Mouse (Mus musculus) lung, embryonic 16.5 days (tissue): ENCODE data around the gene Pilrb1. TPM values are rescaled to one million over a fixed set of nuclear protein-coding genes. Genes with fewer than 3 reads are reported as not detected.

Source experiments
- ATAC-seq: fragments of 200-750 bp; cut with Nextera tagmentation; 2 replicates; pipeline ENCODE4 v1.8.0; 2017; ENCODE audit warnings: low read depth, mild to moderate bottlenecking, moderate library complexity
- H3K27ac ChIP-seq: fragments of 300-500 bp; sonication (generic); 2 replicates; pipeline ENCODE4 v1.5.1; 2014; ENCODE audit warnings: mild to moderate bottlenecking, control low read depth, low read length
- H3K27me3 ChIP-seq: fragments of 300-500 bp; sonication (generic); 2 replicates; pipeline ENCODE4 v1.6.1; 2014; ENCODE audit warnings: low read depth, low read length, mixed read lengths; ENCODE audit not compliant: control insufficient read depth, insufficient read depth
- H3K36me3 ChIP-seq: fragments of 300-500 bp; sonication (generic); 2 replicates; pipeline ENCODE4 v1.6.1; 2014; ENCODE audit warnings: low read length; ENCODE audit not compliant: control insufficient read depth, insufficient read depth
- H3K4me1 ChIP-seq: fragments of 300-500 bp; sonication (generic); replicated peaks from 2 replicates; pipeline ENCODE4 v1.6.1; 2014; ENCODE audit warnings: low read length, mixed read lengths; ENCODE audit not compliant: control insufficient read depth, insufficient read depth
- H3K4me2 ChIP-seq: fragments of 300-500 bp; sonication (generic); 2 replicates; pipeline ENCODE4 v1.6.1; 2014; ENCODE audit warnings: low read depth, low read length, control low read depth
- H3K4me3 ChIP-seq: fragments of 300-500 bp; sonication (generic); 2 replicates; pipeline ENCODE4 v1.5.1; 2014; ENCODE audit warnings: mild to moderate bottlenecking, low read length, control low read depth
- H3K9ac ChIP-seq: fragments of 300-500 bp; sonication (generic); 2 replicates; pipeline ENCODE4 v1.6.1; 2014; ENCODE audit warnings: low read length, control low read depth
- H3K9me3 ChIP-seq: fragments of 300-500 bp; sonication (generic); 2 replicates; pipeline ENCODE4 v1.6.1; 2016; ENCODE audit warnings: low read length; ENCODE audit not compliant: control insufficient read depth
- WGBS: fragments of 180-500 bp; shearing (Covaris S2); extraction: QIAGEN DNeasy Blood & Tissue Kit; methylation state at CpG from one replicate; pipeline ENCODE4 v1.1.7; 2014; 5-methylcytosine and 5-hydroxymethylcytosine counted together
- polyA plus RNA-seq: library from polyadenylated mRNA; unstranded; fragments of >200 nt; fragmentation: Nextera tagmentation; extraction: Ambion mirVana; gene quantifications from 2 replicates; pipeline ENCODE4 v1.2.1, GENCODE M21; 2015

Pilrb1 gene
- polyA plus RNA-seq, 1 experiment from 2014 or later: 1.1 TPM

DNA sequence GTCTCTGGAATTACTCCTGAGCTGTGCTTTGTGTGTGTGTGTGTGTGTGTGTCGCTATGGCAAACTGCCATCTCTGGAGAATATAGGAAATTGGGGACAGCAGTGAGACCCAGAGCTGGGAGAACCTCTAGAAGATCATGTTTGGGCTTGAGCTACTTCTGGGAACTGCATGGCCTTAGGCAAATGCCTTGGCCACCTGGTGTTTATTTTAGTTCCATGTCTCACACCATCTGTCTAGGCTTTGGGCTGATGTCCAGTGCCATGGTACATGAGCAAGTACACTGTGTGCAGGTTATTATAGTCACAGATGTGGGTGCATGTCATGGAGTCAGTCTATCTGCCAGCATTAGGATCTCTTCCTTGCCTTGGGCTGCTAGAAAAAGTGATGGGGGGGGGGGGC lies 35.3 kb downstream of the Pilrb1 start:
- no peak overlapping the region for H3K9ac ChIP-seq
- H3K4me3 ChIP-seq: no peak overlapping the region
- H3K4me1 ChIP-seq: no peaks in the 10 kb centered on the region
- WGBS: 91% methylated on average over 1 of the region's 1 CpGs
- no peak overlapping the region for H3K27ac ChIP-seq
- H3K9me3 ChIP-seq: no peaks in the 10 kb centered on the region
- H3K27me3 ChIP-seq: no peaks in the 10 kb centered on the region
- ATAC-seq: no peak
- H3K4me2 ChIP-seq: no peak overlapping the region
- no peaks in the 10 kb centered on the region for H3K36me3 ChIP-seq

- H3K36me3 ChIP-seq: no peaks in the 10 kb centered on the region
- no peak overlapping the region for H3K4me3 ChIP-seq
- no peak overlapping the region for H3K9ac ChIP-seq
- H3K4me1 ChIP-seq: no peaks in the 10 kb centered on the region
- no peak for ATAC-seq
- no peaks in the 10 kb centered on the region for H3K27me3 ChIP-seq
- 65% methylated on average over 4 of the region's 4 CpGs for WGBS
- no peak overlapping the region for H3K27ac ChIP-seq
- H3K9me3 ChIP-seq: no peaks in the 10 kb centered on the region
- no peak overlapping the region for H3K4me2 ChIP-seq
These were observed 35.8 kb downstream of the Pilrb1 start for GRCm38 (mm10) chr5:137822126-137822525.

- Histone ChIP-seq H3K27me3 (no peaks in the 10 kb centered on the region), H3K9ac (no peak overlapping the region), H3K4me3 (no peak overlapping the region), H3K9me3 (no peaks in the 10 kb centered on the region), H3K4me1 (no peaks in the 10 kb centered on the region), H3K27ac (no peak overlapping the region), H3K36me3 (no peaks in the 10 kb centered on the region; the same call in 1 of the 2 replicates), H3K4me2 (no peak overlapping the region)
- WGBS: 55% methylated on average over 4 of the region's 4 CpGs
- no peak for ATAC-seq
These were observed 40.3 kb downstream of the Pilrb1 start for GRCm38 (mm10) chr5:137817466-137818222.

- WGBS: 81% methylated on average over 5 of the region's 5 CpGs
- Histone ChIP-seq H3K9ac (no peak overlapping the region), H3K4me1 (no peaks in the 10 kb centered on the region), H3K36me3 (no peaks in the 10 kb centered on the region), H3K9me3 (no peaks in the 10 kb centered on the region), H3K4me2 (no peak overlapping the region), H3K27me3 (no peaks in the 10 kb centered on the region), H3K27ac (no peak overlapping the region), H3K4me3 (no peak overlapping the region)
- no peak for ATAC-seq
These were observed 49.6 kb downstream of the Pilrb1 start for GRCm38 (mm10) chr5:137808316-137808715.

DNA sequence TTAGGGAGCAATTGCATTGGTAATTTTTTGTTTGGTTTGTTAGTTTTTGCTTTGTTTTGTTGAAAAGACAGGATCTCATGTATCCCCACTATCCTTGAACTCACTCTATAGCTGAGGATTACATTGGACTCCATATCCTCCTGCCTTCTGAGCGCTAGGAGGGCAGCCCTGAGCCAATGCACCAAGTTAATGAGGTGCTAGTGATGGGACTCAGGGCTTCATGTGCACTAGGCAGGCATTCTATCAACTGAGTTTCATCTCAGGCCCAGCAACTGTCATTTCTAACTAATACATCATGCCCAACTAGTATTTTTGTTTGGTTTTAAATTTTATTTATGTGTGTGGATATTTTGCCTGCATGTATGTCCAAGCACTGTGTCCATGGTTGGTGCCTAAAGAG lies 51.7 kb downstream of the Pilrb1 start:
- Histone ChIP-seq H3K36me3 (no peaks in the 10 kb centered on the region), H3K9ac (no peak overlapping the region), H3K4me2 (no peak overlapping the region), H3K27me3 (no peaks in the 10 kb centered on the region), H3K4me3 (no peak overlapping the region), H3K27ac (no peak overlapping the region), H3K9me3 (no peaks in the 10 kb centered on the region), H3K4me1 (no peaks in the 10 kb centered on the region)
- 46% methylated on average over 1 of the region's 1 CpGs for WGBS
- peak; percentile 59 for ATAC-seq

Other genes with a start within 250 kb of the Pilrb1 start
- 119 and 123 TPM in 2 replicates for gene Pcolce, start 244.3 kb downstream of the Pilrb1 start, polyA plus RNA-seq
- gene Fbxo24, start 229.1 kb downstream of the Pilrb1 start, polyA plus RNA-seq: 0.13 and 0.15 TPM in 2 replicates
- 34.2 and 42.6 TPM in 2 replicates for gene Lrch4, start 229.0 kb downstream of the Pilrb1 start, polyA plus RNA-seq
- 14.8 and 18.1 TPM in 2 replicates for gene Gm20605, start 228.9 kb downstream of the Pilrb1 start, polyA plus RNA-seq
- gene Sap25, start 216.8 kb downstream of the Pilrb1 start, polyA plus RNA-seq: 9.7 and 12.4 TPM in 2 replicates
- gene Irs3, start 212.4 kb downstream of the Pilrb1 start, polyA plus RNA-seq: 0.38 TPM in 1 of 2 replicates, not detected in the other
- gene Agfg2, start 173.4 kb downstream of the Pilrb1 start, polyA plus RNA-seq: 14.2 and 16.3 TPM in 2 replicates
- gene Nyap1, start 116.5 kb downstream of the Pilrb1 start, polyA plus RNA-seq: 1.6 and 1.9 TPM in 2 replicates
- gene Tsc22d4, start 112.4 kb downstream of the Pilrb1 start, polyA plus RNA-seq: 140 and 146 TPM in 2 replicates
- 25.9 and 30.5 TPM in 2 replicates for gene Ppp1r35, start 79.3 kb downstream of the Pilrb1 start, polyA plus RNA-seq
- 10.0 and 10.5 TPM in 2 replicates for gene Mepce, start 70.5 kb downstream of the Pilrb1 start, polyA plus RNA-seq
- 24.3 and 26.8 TPM in 2 replicates for gene Zcwpw1, start 70.3 kb downstream of the Pilrb1 start, polyA plus RNA-seq
- 4.4 and 5.2 TPM in 2 replicates for gene Pilra, start 21.8 kb downstream of the Pilrb1 start, polyA plus RNA-seq
- gene Pilrb2, start 13.7 kb upstream of the Pilrb1 start, polyA plus RNA-seq: 1.1 and 1.5 TPM in 2 replicates
- 0.77 and 0.79 TPM in 2 replicates for gene Cyp3a13, start 63.5 kb upstream of the Pilrb1 start, polyA plus RNA-seq
- 0.08 and 0.10 TPM in 2 replicates for gene Gjc3, start 105.0 kb upstream of the Pilrb1 start, polyA plus RNA-seq
- gene Azgp1, start 123.4 kb upstream of the Pilrb1 start, polyA plus RNA-seq: 1.1 TPM in 1 of 2 replicates, not detected in the other
- gene Smok3a, start 163.2 kb upstream of the Pilrb1 start, polyA plus RNA-seq: not detected in 2 replicates
- not detected in 2 replicates for gene Smok3b, start 163.3 kb upstream of the Pilrb1 start, polyA plus RNA-seq
- not detected in 2 replicates for gene Smok3c, start 195.1 kb upstream of the Pilrb1 start, polyA plus RNA-seq
- gene Zkscan1, start 227.0 kb upstream of the Pilrb1 start, polyA plus RNA-seq: 14.8 and 18.1 TPM in 2 replicates